8 mouse cellular contexts compared by ENCODE assay signal in the genomic region with DNA sequence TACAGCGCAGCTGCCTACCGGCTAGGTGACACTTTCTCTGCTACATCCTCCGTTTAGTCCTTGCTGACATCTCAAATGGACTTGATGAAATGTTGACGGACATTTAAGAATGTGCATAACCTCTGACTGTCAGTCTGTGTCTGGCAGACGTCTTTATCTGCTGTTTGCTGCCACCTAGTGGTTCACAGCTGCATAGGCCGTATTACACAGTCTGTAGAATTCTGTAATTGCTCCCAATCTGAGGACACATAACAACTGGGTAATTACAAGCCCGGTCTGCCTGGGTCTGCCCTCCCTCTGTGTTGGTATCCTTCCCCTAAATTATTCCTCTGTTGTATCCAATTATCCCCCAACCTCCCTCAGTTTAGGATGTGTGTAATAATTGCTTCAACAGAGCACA. TPM values are rescaled to one million over a fixed set of nuclear protein-coding genes. Genes with fewer than 3 reads are reported as not detected.
DNase-seq lines count a peak whose midpoint lies in the region; ATAC-seq lines count a peak whose summit lies in the region.

No protein-coding gene starts in this region.

- intact Hi-C loops in gastrocnemius, postnatal 36 days (cut with DNase I), result loop anchor here (1.0 kb wide), 1 partner anchor 132 kb away; no protein-coding TSS in a partner anchor

- 5% methylated on average over 7 of the region's 7 CpGs for WGBS in kidney, embryonic 14.5 days
- WGBS in limb, embryonic 13.5 days, result 8% methylated on average over 7 of the region's 7 CpGs
- WGBS in neural tube, embryonic 14.5 days, result 7% methylated on average over 7 of the region's 7 CpGs

- DNase-seq in CD4-positive helper T cell, adult 2 months (ENCODE audit: low read depth, low spot score), result peak; percentile 55
- peak; percentile 59 to 88 for DNase-seq in adrenal gland, adult (ENCODE audit: inconsistent age in 2 of 2, low spot score in 1 of 2)
- DNase-seq in embryo, embryonic 10 days (ENCODE audit: low spot score), result peak; percentile 82
- DNase-seq in gastrocnemius, postnatal 36 days, result peak; percentile 23 to 46
- peak; percentile 31 for DNase-seq in testis, postnatal 14 days (ENCODE audit: low spot score)

- no peak overlapping the region for H3K9ac ChIP-seq in kidney, embryonic 14.5 days (ENCODE audit: low read depth, low read length)
- H3K9ac ChIP-seq in limb, embryonic 13.5 days, result no peak overlapping the region
- H3K9ac ChIP-seq in neural tube, embryonic 14.5 days (replicated peaks; ENCODE audit: low read depth, low read length), result no peak overlapping the region

- no peaks in the 10 kb centered on the region for H3K36me3 ChIP-seq in kidney, embryonic 14.5 days (ENCODE audit: control insufficient read depth, insufficient read depth, low read length)
- no peaks in the 10 kb centered on the region for H3K36me3 ChIP-seq in limb, embryonic 13.5 days
- no peaks in the 10 kb centered on the region for H3K36me3 ChIP-seq in neural tube, embryonic 14.5 days (ENCODE audit: control insufficient read depth, insufficient read depth, low read length)

- 0 out of 2 replicates have a peak, but pooled peaks have one; percentile 43 for ATAC-seq in kidney, embryonic 14.5 days (ENCODE audit: low FRiP score, low TSS enrichment)
- ATAC-seq in limb, embryonic 13.5 days (ENCODE audit: low FRiP score, low read depth), result peak; percentile 54
- ATAC-seq in neural tube, embryonic 14.5 days (ENCODE audit: low read depth), result peak; percentile 79

- no peaks in the 10 kb centered on the region for H3K27me3 ChIP-seq in kidney, embryonic 14.5 days (ENCODE audit: control insufficient read depth, insufficient read depth, low read length)
- peaks cover 28% of the 10 kb centered on the region for H3K27me3 ChIP-seq in limb, embryonic 13.5 days
- H3K27me3 ChIP-seq in neural tube, embryonic 14.5 days (ENCODE audit: control insufficient read depth, insufficient read depth, low read length), result no peaks in the 10 kb centered on the region

- H3K9me3 ChIP-seq in kidney, embryonic 14.5 days (ENCODE audit: control insufficient read depth, low read length), result no peaks in the 10 kb centered on the region
- no peaks in the 10 kb centered on the region for H3K9me3 ChIP-seq in limb, embryonic 13.5 days
- no peaks in the 10 kb centered on the region for H3K9me3 ChIP-seq in neural tube, embryonic 14.5 days (ENCODE audit: control insufficient read depth, low read length)

- no peak overlapping the region for H3K27ac ChIP-seq in kidney, embryonic 14.5 days (ENCODE audit: low read depth, low read length)
- H3K27ac ChIP-seq in limb, embryonic 13.5 days, result no peak overlapping the region
- H3K27ac ChIP-seq in neural tube, embryonic 14.5 days (ENCODE audit: low read depth, low read length), result no peak overlapping the region

- no peak overlapping the region for H3K4me2 ChIP-seq in kidney, embryonic 14.5 days (replicated peaks; ENCODE audit: low read depth, low read length)
- H3K4me2 ChIP-seq in limb, embryonic 13.5 days (replicated peaks), result no peak overlapping the region
- no peak overlapping the region for H3K4me2 ChIP-seq in neural tube, embryonic 14.5 days (ENCODE audit: low read depth, low read length)

- no peak overlapping the region for H3K4me3 ChIP-seq in kidney, embryonic 14.5 days (ENCODE audit: low read length)
- H3K4me3 ChIP-seq in limb, embryonic 13.5 days, result no peak overlapping the region
- no peak overlapping the region for H3K4me3 ChIP-seq in neural tube, embryonic 14.5 days (ENCODE audit: low read depth, low read length)

- H3K4me1 ChIP-seq in kidney, embryonic 14.5 days (ENCODE audit: control insufficient read depth, insufficient read depth, low read length), result no peaks in the 10 kb centered on the region
- H3K4me1 ChIP-seq in limb, embryonic 13.5 days, result no peaks in the 10 kb centered on the region
- no peaks in the 10 kb centered on the region for H3K4me1 ChIP-seq in neural tube, embryonic 14.5 days (ENCODE audit: control insufficient read depth, insufficient read depth, low read length)

RNA-seq across cellular contexts. Expression of gene Gm17087, which starts 31.0 kb away (rescaled TPM):
- total RNA-seq in gastrocnemius, postnatal 36 days (2021), result not detected
- not detected in 2 replicates for polyA plus RNA-seq in kidney, embryonic 14.5 days (2014; fragmentation: Nextera tagmentation; extraction: Ambion mirVana)
- not detected in 2 replicates for polyA plus RNA-seq in limb, embryonic 13.5 days (2015; fragmentation: Nextera tagmentation; extraction: Ambion mirVana)
- polyA plus RNA-seq in neural tube, embryonic 14.5 days (2014; fragmentation: Nextera tagmentation; extraction: Ambion mirVana), result not detected in 2 replicates

Comparison
In these comparisons a context has a peak if more than half of its experiments do, and no peak if none do; other contexts are left out.
1. DNase-seq: peak in every context shown above with its lines; median percentile 82 in embryo, embryonic 10 days; 74 in adrenal gland, adult; 55 in CD4-positive helper T cell, adult 2 months; 34 in gastrocnemius, postnatal 36 days; 31 in testis, postnatal 14 days.